Mouse (Mus musculus) heart, adult 2 months (tissue): ENCODE results near the gene Atoh7.

Experiments
- CTCF ChIP-seq: fragments of 200-600 bp; IDR thresholded peaks from 2 replicates; pipeline ENCODE4 v1.8.1; 2022; ENCODE audit warnings: antibody characterized with exemption, mild to moderate bottlenecking, moderate library complexity
- EP300 ChIP-seq: fragments of 200-500 bp; IDR thresholded peaks from 2 replicates; pipeline ENCODE4 v1.6.1; 2011; ENCODE audit warnings: low read depth, low read length, control low read depth; ENCODE audit not compliant: insufficient read depth
- POLR2A ChIP-seq: fragments of 200-500 bp; IDR thresholded peaks from 2 replicates; pipeline ENCODE4 v1.6.1; 2011; ENCODE audit warnings: mild to moderate bottlenecking, low read depth, low read length, control low read depth; ENCODE audit not compliant: insufficient read depth

DNA sequence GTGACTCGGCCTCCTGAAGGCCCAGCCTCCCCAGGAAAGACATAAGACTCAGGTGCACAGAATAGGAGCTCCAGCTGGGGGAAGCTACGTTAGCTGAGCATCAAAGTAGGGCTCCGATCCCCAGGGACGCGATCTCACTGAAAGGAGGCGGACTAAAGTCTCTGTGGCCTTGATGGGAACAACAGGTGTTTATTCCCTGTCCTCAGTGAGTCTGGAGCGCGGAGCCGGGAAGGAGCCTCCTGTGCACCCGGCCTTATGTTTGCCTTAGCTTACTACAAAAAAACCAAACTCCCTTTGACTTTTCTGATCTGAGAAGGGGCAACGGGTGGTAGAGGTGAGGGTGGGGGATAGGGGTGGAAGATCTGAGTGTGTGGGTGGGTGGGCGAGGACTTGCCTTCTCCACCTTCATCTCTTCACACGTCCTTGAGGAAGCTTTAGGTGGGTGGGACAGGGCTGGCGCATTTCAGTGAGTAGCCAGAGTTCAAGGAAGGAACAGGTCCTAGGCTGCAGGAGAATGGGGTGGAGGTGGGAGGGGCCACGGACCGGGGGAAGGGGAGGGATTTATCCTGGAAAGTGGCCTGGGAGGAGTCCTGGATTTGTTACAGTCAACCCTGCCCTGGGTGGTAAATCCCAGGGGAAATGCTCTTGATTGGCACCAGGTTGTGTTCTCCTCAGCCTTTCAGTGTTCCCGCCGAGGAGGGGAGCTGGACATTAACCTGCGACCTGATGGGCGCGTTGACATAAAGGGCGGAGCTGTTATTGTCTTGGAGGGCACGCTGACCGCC is 42.3 kb upstream of the Atoh7 start:
- TF ChIP-seq POLR2A = peak; percentile 39; the same call in 1 of the 2 replicates
- no peak for TF ChIP-seq CTCF
- TF ChIP-seq EP300 = no peak
